Mouse (Mus musculus): ENCODE measurements around the gene Sertad1. TPM values are rescaled to one million over a fixed set of nuclear protein-coding genes. Genes with fewer than 3 reads are reported as not detected.
A peak's percentile ranks its signal among the peaks of the same experiment; 100 is the strongest.

Gene Sertad1
- total and polyA plus RNA-seq, 3 experiments: 7.6 to 14.0 (median 10.2) TPM

DNA sequence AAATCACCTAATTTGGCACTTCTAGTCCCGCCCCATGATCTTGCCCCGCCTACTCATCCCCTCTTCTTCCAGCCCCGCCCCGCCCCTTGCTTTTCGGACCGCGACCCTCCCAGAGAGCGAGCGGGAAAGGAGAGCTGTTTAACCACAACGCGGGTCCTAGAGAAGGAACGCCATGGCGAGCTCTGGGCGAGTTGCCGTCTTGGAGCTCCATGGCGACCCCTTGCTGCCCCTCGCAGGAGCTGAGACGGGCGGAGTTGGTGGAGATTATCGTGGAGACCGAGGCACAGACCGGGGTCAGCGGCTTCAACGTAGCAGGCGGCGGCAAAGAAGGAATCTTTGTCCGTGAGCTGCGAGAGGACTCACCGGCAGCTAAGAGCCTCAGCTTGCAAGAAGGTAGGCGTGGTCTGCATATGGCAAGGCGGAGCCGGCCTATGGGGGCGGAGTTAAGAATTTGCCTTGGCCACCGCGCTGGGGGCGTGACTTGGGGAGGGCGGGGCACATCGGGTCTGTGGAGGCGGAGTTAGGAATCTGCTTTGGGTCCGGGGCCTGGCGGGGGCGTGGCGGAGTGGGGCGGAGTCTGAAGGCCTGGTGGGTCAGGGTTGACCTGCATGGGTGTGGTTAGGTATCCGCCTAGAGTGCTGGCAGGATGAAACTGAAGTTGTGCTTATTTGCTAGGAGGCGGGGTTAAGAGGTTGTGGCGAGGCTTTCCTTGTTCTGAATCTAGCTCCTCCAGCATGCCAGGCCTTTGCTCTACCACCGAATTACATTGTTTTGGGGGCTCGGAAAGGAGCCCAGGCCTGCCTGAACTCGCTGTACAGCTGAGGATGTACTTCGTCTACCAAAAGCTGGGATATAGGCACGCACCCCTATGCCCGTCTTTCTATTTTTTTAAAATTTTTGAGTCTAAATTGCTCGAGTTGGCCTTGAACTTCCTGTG, 21.3 kb downstream of the Sertad1 start:
- Histone ChIP-seq H3K4me1 (ENCODE audit: control insufficient read depth, insufficient read depth, low read length) (peaks cover 2% of the 10 kb centered on the region; the same call in 1 of the 2 replicates), H3K4me3 (peak overlapping the region; percentile 64), H3K27ac (peak overlapping the region; percentile 91), H3K9ac (ENCODE audit: low read depth, low read length) (peak overlapping the region; percentile 65), H3K79me2 (replicated peaks; ENCODE audit: control insufficient read depth, insufficient read depth, low read length) (no peaks in the 10 kb centered on the region), H3K36me3 (ENCODE audit: control insufficient read depth, insufficient read depth, low read length) (no peaks in the 10 kb centered on the region), H3K27me3 (ENCODE audit: control insufficient read depth, insufficient read depth, low read length) (no peaks in the 10 kb centered on the region)
- intact Hi-C loops (cut with DNase I): loop anchor here (2.0 to 5.0 kb wide), 3 partner anchors 17 to 84 kb away; partner anchors contain the start of gene Akt2
- TF ChIP-seq EP300 (IDR thresholded peaks at IDR 0.05; ENCODE audit: insufficient read depth, low read depth, low read length) (no peak), POLR2A (IDR thresholded peaks at IDR 0.05; ENCODE audit: insufficient read depth, low read depth, low read length) (peak; percentile 92), CTCF (IDR thresholded peaks at IDR 0.05) (peak; percentile 32)
- under 1% methylated on average over 54 of the region's 54 CpGs for WGBS
- DNase-seq: peak; percentile 97 to 98

DNA sequence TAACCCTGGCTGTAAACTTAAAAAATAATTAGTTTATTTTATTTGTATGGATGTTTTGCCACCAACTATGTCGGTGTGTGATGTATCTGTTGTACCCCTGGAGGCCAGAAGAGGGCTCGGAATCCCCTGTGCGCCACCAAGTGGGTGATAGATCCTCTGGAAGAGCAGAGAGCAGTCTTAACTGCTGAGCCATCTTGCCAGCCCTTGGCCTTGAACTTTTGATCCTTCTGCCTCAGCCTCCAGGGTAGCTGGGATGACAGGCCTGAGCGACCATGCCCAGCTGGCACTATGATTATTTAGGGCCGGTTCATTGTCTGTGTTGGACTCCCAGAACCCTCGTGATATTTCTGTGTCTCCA, 21.9 kb downstream of the Sertad1 start:
- Histone ChIP-seq H3K9ac (ENCODE audit: low read depth, low read length) (no peak overlapping the region), H3K79me2 (replicated peaks; ENCODE audit: control insufficient read depth, insufficient read depth, low read length) (no peaks in the 10 kb centered on the region), H3K36me3 (ENCODE audit: control insufficient read depth, insufficient read depth, low read length) (no peaks in the 10 kb centered on the region), H3K4me1 (ENCODE audit: control insufficient read depth, insufficient read depth, low read length) (peaks cover 2% of the 10 kb centered on the region; the same call in 1 of the 2 replicates), H3K4me3 (peak overlapping the region; percentile 64), H3K27ac (peak overlapping the region; percentile 91), H3K27me3 (ENCODE audit: control insufficient read depth, insufficient read depth, low read length) (no peaks in the 10 kb centered on the region)
- 17% methylated on average over 6 of the region's 6 CpGs for WGBS
- intact Hi-C loops (cut with DNase I): loop anchor here (1.0 to 5.0 kb wide), 4 partner anchors 18 to 84 kb away; partner anchors contain the start of gene Akt2
- DNase-seq: peak; percentile 59 to 72
- TF ChIP-seq CTCF (IDR thresholded peaks at IDR 0.05) (peak; percentile 87), EP300 (IDR thresholded peaks at IDR 0.05; ENCODE audit: insufficient read depth, low read depth, low read length) (peak; percentile 52; the same call in 1 of the 2 replicates), POLR2A (IDR thresholded peaks at IDR 0.05; ENCODE audit: insufficient read depth, low read depth, low read length) (no peak)

DNA sequence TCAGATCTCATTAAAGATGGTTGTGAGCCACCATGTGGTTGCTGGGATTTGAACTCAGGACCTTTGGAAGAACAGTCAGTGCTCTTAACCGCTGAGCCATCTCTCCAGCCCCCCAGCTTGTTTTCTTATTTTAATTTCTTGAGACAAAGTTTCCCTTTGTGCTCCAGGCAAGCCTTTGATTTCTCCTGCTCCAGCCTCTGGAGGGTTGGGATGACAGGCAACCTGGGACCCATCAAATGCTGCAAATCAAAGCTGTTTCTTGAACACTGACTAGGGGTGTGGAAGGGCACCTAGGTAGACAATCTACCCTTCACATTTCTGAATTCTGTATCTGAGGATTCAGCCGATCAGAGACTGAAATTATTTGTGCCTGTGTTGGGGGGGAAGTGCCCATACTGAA, 24.1 kb downstream of the Sertad1 start:
- Histone ChIP-seq H3K79me2 (replicated peaks; ENCODE audit: control insufficient read depth, insufficient read depth, low read length) (no peaks in the 10 kb centered on the region), H3K4me3 (no peak overlapping the region), H3K4me1 (ENCODE audit: control insufficient read depth, insufficient read depth, low read length) (peaks cover 2% of the 10 kb centered on the region; the same call in 1 of the 2 replicates), H3K27me3 (ENCODE audit: control insufficient read depth, insufficient read depth, low read length) (no peaks in the 10 kb centered on the region), H3K9ac (ENCODE audit: low read depth, low read length) (no peak overlapping the region), H3K36me3 (ENCODE audit: control insufficient read depth, insufficient read depth, low read length) (no peaks in the 10 kb centered on the region), H3K27ac (no peak overlapping the region)
- no peak for DNase-seq
- TF ChIP-seq CTCF (IDR thresholded peaks at IDR 0.05): no peak
- TF ChIP-seq POLR2A (IDR thresholded peaks at IDR 0.05; ENCODE audit: insufficient read depth, low read depth, low read length): no peak
- TF ChIP-seq EP300 (IDR thresholded peaks at IDR 0.05; ENCODE audit: insufficient read depth, low read depth, low read length): no peak
- WGBS: 92% methylated on average over 2 of the region's 2 CpGs
- intact Hi-C loops (cut with DNase I): no loop called here

DNA sequence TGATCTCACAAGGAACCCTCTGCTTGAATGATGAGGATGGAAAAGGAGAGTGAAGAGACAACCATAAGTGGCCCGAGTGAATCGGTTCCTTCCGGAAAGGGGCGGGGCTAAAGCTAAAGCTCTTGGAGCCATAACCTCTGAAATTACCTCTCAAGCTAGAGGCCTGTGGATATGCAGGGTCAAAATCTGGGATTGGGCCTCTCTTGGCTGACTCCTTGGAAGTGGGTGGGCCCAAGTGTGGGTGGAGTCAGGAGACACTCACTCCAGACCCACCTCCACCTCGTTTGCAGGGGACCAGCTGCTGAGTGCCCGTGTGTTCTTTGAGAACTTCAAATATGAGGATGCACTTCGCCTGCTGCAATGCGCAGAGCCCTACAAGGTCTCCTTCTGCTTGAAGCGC, 28.3 kb downstream of the Sertad1 start:
- DNase-seq: no peak
- no peak for TF ChIP-seq EP300 (IDR thresholded peaks at IDR 0.05; ENCODE audit: insufficient read depth, low read depth, low read length)
- TF ChIP-seq CTCF (IDR thresholded peaks at IDR 0.05): no peak
- TF ChIP-seq POLR2A (IDR thresholded peaks at IDR 0.05; ENCODE audit: insufficient read depth, low read depth, low read length): no peak
- Histone ChIP-seq H3K27me3 (ENCODE audit: control insufficient read depth, insufficient read depth, low read length) (no peaks in the 10 kb centered on the region), H3K4me3 (no peak overlapping the region), H3K36me3 (ENCODE audit: control insufficient read depth, insufficient read depth, low read length) (no peaks in the 10 kb centered on the region), H3K27ac (no peak overlapping the region), H3K4me1 (ENCODE audit: control insufficient read depth, insufficient read depth, low read length) (no peaks in the 10 kb centered on the region), H3K79me2 (replicated peaks; ENCODE audit: control insufficient read depth, insufficient read depth, low read length) (no peaks in the 10 kb centered on the region), H3K9ac (ENCODE audit: low read depth, low read length) (no peak overlapping the region)
- WGBS: 76% methylated on average over 9 of the region's 9 CpGs
- intact Hi-C loops (cut with DNase I): no loop called here

DNA sequence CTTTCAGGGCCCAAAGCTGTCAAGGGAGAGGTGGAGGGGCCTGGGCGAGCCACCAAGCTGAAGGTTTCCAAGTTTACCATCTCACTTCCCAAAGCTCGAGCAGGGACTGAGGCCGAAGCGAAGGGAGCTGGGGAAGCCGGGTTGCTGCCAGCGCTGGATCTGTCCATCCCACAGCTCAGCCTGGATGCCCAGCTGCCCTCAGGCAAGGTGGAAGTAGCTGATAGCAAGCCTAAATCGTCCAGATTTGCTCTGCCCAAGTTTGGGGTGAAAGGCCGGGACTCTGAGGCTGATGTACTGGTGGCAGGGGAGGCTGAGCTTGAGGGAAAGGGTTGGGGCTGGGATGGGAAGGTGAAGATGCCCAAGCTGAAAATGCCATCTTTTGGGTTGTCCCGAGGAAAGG, 31.6 kb downstream of the Sertad1 start:
- H3K36me3 ChIP-seq (ENCODE audit: control insufficient read depth, insufficient read depth, low read length): no peaks in the 10 kb centered on the region
- no peak overlapping the region for H3K4me3 ChIP-seq
- H3K79me2 ChIP-seq (replicated peaks; ENCODE audit: control insufficient read depth, insufficient read depth, low read length): no peaks in the 10 kb centered on the region
- no peak overlapping the region for H3K27ac ChIP-seq
- no peak for DNase-seq
- H3K27me3 ChIP-seq (ENCODE audit: control insufficient read depth, insufficient read depth, low read length): no peaks in the 10 kb centered on the region
- TF ChIP-seq POLR2A (IDR thresholded peaks at IDR 0.05; ENCODE audit: insufficient read depth, low read depth, low read length) (no peak), CTCF (IDR thresholded peaks at IDR 0.05) (no peak), EP300 (IDR thresholded peaks at IDR 0.05; ENCODE audit: insufficient read depth, low read depth, low read length) (no peak)
- no peaks in the 10 kb centered on the region for H3K4me1 ChIP-seq (ENCODE audit: control insufficient read depth, insufficient read depth, low read length)
- no peak overlapping the region for H3K9ac ChIP-seq (ENCODE audit: low read depth, low read length)
- intact Hi-C loops (cut with DNase I): no loop called here
- 86% methylated on average over 9 of the region's 9 CpGs for WGBS

DNA sequence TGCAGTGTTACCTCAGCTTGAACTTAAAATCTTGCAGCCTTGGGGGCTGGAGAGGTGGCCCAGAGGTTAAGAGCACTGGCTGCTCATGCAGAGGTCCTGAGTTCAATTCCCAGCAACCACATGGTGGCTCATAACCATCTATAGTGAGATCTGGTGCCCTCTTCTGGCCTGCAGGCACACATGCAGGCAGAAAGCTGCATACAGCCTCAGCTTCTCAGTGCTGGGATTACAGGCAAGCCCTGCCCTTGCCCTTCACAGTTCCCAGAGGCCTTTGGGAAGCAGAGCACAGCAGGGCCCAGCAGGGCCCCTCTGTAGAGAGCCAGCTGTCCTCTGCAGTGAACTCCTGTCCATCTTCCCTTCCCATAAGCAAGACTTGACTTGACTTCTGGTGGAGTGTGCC, 33.4 kb downstream of the Sertad1 start:
- Histone ChIP-seq H3K27ac (no peak overlapping the region), H3K79me2 (replicated peaks; ENCODE audit: control insufficient read depth, insufficient read depth, low read length) (no peaks in the 10 kb centered on the region), H3K36me3 (ENCODE audit: control insufficient read depth, insufficient read depth, low read length) (no peaks in the 10 kb centered on the region), H3K9ac (ENCODE audit: low read depth, low read length) (no peak overlapping the region), H3K4me1 (ENCODE audit: control insufficient read depth, insufficient read depth, low read length) (no peaks in the 10 kb centered on the region), H3K27me3 (ENCODE audit: control insufficient read depth, insufficient read depth, low read length) (no peaks in the 10 kb centered on the region), H3K4me3 (no peak overlapping the region)
- peak; percentile 31; the same call in 1 of the 2 replicates for TF ChIP-seq CTCF (IDR thresholded peaks at IDR 0.05)
- no peak for TF ChIP-seq POLR2A (IDR thresholded peaks at IDR 0.05; ENCODE audit: insufficient read depth, low read depth, low read length)
- intact Hi-C loops (cut with DNase I): no loop called here
- DNase-seq: no peak
